Mouse (Mus musculus): ENCODE measurements around the gene Tkfc. TPM values are rescaled to one million over a fixed set of nuclear protein-coding genes. Genes with fewer than 3 reads are reported as not detected.

Tkfc gene
- total RNA-seq, 4 experiments from 2014 or later, result 3.5 to 4.5 (median 3.6) TPM

Other genes with a start within 250 kb of the Tkfc start
- gene Syt7, start 216.6 kb downstream of the Tkfc start, total RNA-seq (2022), result 1 to 10 TPM; 1.7 to 3.9 (median 2.8) TPM
- under 1 TPM in 2 of 4 experiments, not detected in 2; 0.19 to 0.48 TPM for gene Lrrc10b, start 148.2 kb downstream of the Tkfc start, total RNA-seq (2022)
- gene Ppp1r32, start 122.7 kb downstream of the Tkfc start, total RNA-seq (2022), result under 1 TPM; 0.35 to 0.92 (median 0.46) TPM
- gene Cpsf7, start 80.4 kb downstream of the Tkfc start, total RNA-seq (2022), result 10 to 100 TPM; 14.9 to 17.1 (median 16.0) TPM
- 10 to 100 TPM; 47.2 to 53.6 (median 48.0) TPM for gene Sdhaf2, start 79.5 kb downstream of the Tkfc start, total RNA-seq (2022)
- 1 to 10 TPM; 2.3 to 3.1 (median 2.7) TPM for gene Tmem216, start 49.4 kb downstream of the Tkfc start, total RNA-seq (2022)
- 1 to 10 TPM; 7.6 to 8.3 (median 7.8) TPM for gene Cyb561a3, start 28.5 kb downstream of the Tkfc start, total RNA-seq (2022)
- 1 to 10 TPM in 2 of 4 experiments, under 1 TPM in 2; 0.80 to 1.7 (median 1.1) TPM for gene Tmem138, start 28.3 kb downstream of the Tkfc start, total RNA-seq (2022)
- gene Ddb1, start 327 bp downstream of the Tkfc start, total RNA-seq (2022), result 100 to 1,000 TPM; 116 to 144 (median 125) TPM
- not detected for gene Vwce, start 28.6 kb upstream of the Tkfc start, total RNA-seq (2022)
- gene Pga5, start 72.4 kb upstream of the Tkfc start, total RNA-seq (2022), result not detected
- 10 to 100 TPM; 21.1 to 33.7 (median 28.3) TPM for gene Vps37c, start 83.1 kb upstream of the Tkfc start, total RNA-seq (2022)
- gene Cd5, start 133.3 kb upstream of the Tkfc start, total RNA-seq (2022), result under 1 TPM in 1 of 4 experiments, not detected in 3; 0.27 TPM
- gene Cd6, start 224.4 kb upstream of the Tkfc start, total RNA-seq (2022), result not detected
- gene Slc15a3, start 234.1 kb upstream of the Tkfc start, total RNA-seq (2022), result under 1 TPM; 0.08 to 0.45 (median 0.22) TPM

All from gastrocnemius, adult 8-10 months (tissue).